Mouse (Mus musculus): Measurements from ENCODE around the gene Pemt. TPM values are rescaled to one million over a fixed set of nuclear protein-coding genes. Genes with fewer than 3 reads are reported as not detected.

The Pemt gene
- total and polyA plus RNA-seq, 2 experiments from 2014 or later: 14.2 to 16.2 TPM

- ATAC-seq: peak; percentile 53; the same call in 1 of the 2 replicates
- no peak overlapping the region for H3K27ac ChIP-seq (ENCODE audit: low read depth, low read length)
Observed at GRCm38 (mm10) chr11:60027272-60027671, 19.0 kb downstream of the Pemt start.

GRCm38 (mm10) chr11:60026166-60026565 lies 20.1 kb downstream of the Pemt start:
- DNase-seq: no peak
- Histone ChIP-seq H3K36me3 (ENCODE audit: insufficient read depth) (no peaks in the 10 kb centered on the region), H3K27ac (ENCODE audit: low read depth, low read length) (no peak overlapping the region), H3K9ac (no peak overlapping the region), H3K4me1 (ENCODE audit: insufficient read depth) (no peaks in the 10 kb centered on the region), H3K27me3 (ENCODE audit: insufficient read depth, low read length) (no peaks in the 10 kb centered on the region), H3K9me3 (ENCODE audit: low read length) (no peaks in the 10 kb centered on the region), H3K4me3 (ENCODE audit: low read depth, low read length) (no peak overlapping the region), H3K4me2 (ENCODE audit: low read depth) (no peak overlapping the region)
- no peak for TF ChIP-seq CTCF (IDR thresholded peaks at IDR 0.05; ENCODE audit: low read depth)
- 80% methylated on average over 5 of the region's 5 CpGs for WGBS
- no peak for ATAC-seq

More at GRCm38 (mm10) chr11:60027272-60027671, 19.0 kb downstream of the Pemt start:
- H3K4me1 ChIP-seq (ENCODE audit: insufficient read depth): no peaks in the 10 kb centered on the region
- WGBS: 7% methylated on average over 2 of the region's 2 CpGs
- no peak overlapping the region for H3K9ac ChIP-seq
- no peak overlapping the region for H3K4me3 ChIP-seq (ENCODE audit: low read depth, low read length)
- H3K4me2 ChIP-seq (ENCODE audit: low read depth): no peak overlapping the region
- no peaks in the 10 kb centered on the region for H3K27me3 ChIP-seq (ENCODE audit: insufficient read depth, low read length)
- DNase-seq: peak; percentile 78
- no peaks in the 10 kb centered on the region for H3K36me3 ChIP-seq (ENCODE audit: insufficient read depth)
- no peaks in the 10 kb centered on the region for H3K9me3 ChIP-seq (ENCODE audit: low read length)
- peak; percentile 83 for TF ChIP-seq CTCF (IDR thresholded peaks at IDR 0.05; ENCODE audit: low read depth)

- no peaks in the 10 kb centered on the region for H3K9me3 ChIP-seq (ENCODE audit: low read length)
- no peaks in the 10 kb centered on the region for H3K27me3 ChIP-seq (ENCODE audit: insufficient read depth, low read length)
- H3K4me1 ChIP-seq (ENCODE audit: insufficient read depth): no peaks in the 10 kb centered on the region
- TF ChIP-seq CTCF (IDR thresholded peaks at IDR 0.05; ENCODE audit: low read depth): no peak
- H3K9ac ChIP-seq: no peak overlapping the region
- ATAC-seq: no peak
- no peak for DNase-seq
- H3K27ac ChIP-seq (ENCODE audit: low read depth, low read length): no peak overlapping the region
- H3K4me3 ChIP-seq (ENCODE audit: low read depth, low read length): no peak overlapping the region
- WGBS: 88% methylated on average over 6 of the region's 6 CpGs
- H3K36me3 ChIP-seq (ENCODE audit: insufficient read depth): no peaks in the 10 kb centered on the region
- no peak overlapping the region for H3K4me2 ChIP-seq (ENCODE audit: low read depth)
Observed at GRCm38 (mm10) chr11:60021201-60021600, 25.1 kb downstream of the Pemt start.

GRCm38 (mm10) chr11:60016726-60017125 lies 29.6 kb downstream of the Pemt start:
- H3K4me3 ChIP-seq (ENCODE audit: low read depth, low read length): no peak overlapping the region
- H3K36me3 ChIP-seq (ENCODE audit: insufficient read depth): no peaks in the 10 kb centered on the region
- WGBS: 88% methylated on average over 4 of the region's 4 CpGs
- no peak overlapping the region for H3K9ac ChIP-seq
- ATAC-seq (no peak), DNase-seq (no peak)
- no peak overlapping the region for H3K27ac ChIP-seq (ENCODE audit: low read depth, low read length)
- no peaks in the 10 kb centered on the region for H3K4me1 ChIP-seq (ENCODE audit: insufficient read depth)
- H3K4me2 ChIP-seq (ENCODE audit: low read depth): no peak overlapping the region
- H3K9me3 ChIP-seq (ENCODE audit: low read length): no peaks in the 10 kb centered on the region
- no peaks in the 10 kb centered on the region for H3K27me3 ChIP-seq (ENCODE audit: insufficient read depth, low read length)
- no peak for TF ChIP-seq CTCF (IDR thresholded peaks at IDR 0.05; ENCODE audit: low read depth)

GRCm38 (mm10) chr11:60011516-60011915 lies 34.8 kb downstream of the Pemt start:
- Histone ChIP-seq H3K9me3 (ENCODE audit: low read length) (no peaks in the 10 kb centered on the region), H3K9ac (no peak overlapping the region), H3K27me3 (ENCODE audit: insufficient read depth, low read length) (no peaks in the 10 kb centered on the region), H3K27ac (ENCODE audit: low read depth, low read length) (no peak overlapping the region), H3K36me3 (ENCODE audit: insufficient read depth) (no peaks in the 10 kb centered on the region), H3K4me3 (ENCODE audit: low read depth, low read length) (no peak overlapping the region), H3K4me1 (ENCODE audit: insufficient read depth) (peaks cover 13% of the 10 kb centered on the region; the same call in 1 of the 2 replicates), H3K4me2 (ENCODE audit: low read depth) (no peak overlapping the region)
- no peak for TF ChIP-seq CTCF (IDR thresholded peaks at IDR 0.05; ENCODE audit: low read depth)
- WGBS: 61% methylated on average over 3 of the region's 3 CpGs
- DNase-seq: no peak
- ATAC-seq: no peak

- TF ChIP-seq CTCF (IDR thresholded peaks at IDR 0.05; ENCODE audit: low read depth): no peak
- Histone ChIP-seq H3K9me3 (ENCODE audit: low read length) (no peaks in the 10 kb centered on the region), H3K4me1 (ENCODE audit: insufficient read depth) (peaks cover 13% of the 10 kb centered on the region; the same call in 1 of the 2 replicates), H3K9ac (no peak overlapping the region), H3K4me2 (ENCODE audit: low read depth) (no peak overlapping the region), H3K36me3 (ENCODE audit: insufficient read depth) (no peaks in the 10 kb centered on the region), H3K27ac (ENCODE audit: low read depth, low read length) (peak overlapping the region; percentile 50; the same call in 1 of the 2 replicates), H3K4me3 (ENCODE audit: low read depth, low read length) (no peak overlapping the region), H3K27me3 (ENCODE audit: insufficient read depth, low read length) (no peaks in the 10 kb centered on the region)
- DNase-seq (peak; percentile 39), ATAC-seq (peak; percentile 74)
- whole genome bisulfite sequencing: 38% methylated on average over 3 of the region's 3 CpGs
Observed at GRCm38 (mm10) chr11:60009451-60009850, 36.8 kb downstream of the Pemt start.

- H3K9me3 ChIP-seq (ENCODE audit: low read length): no peaks in the 10 kb centered on the region
- H3K4me3 ChIP-seq (ENCODE audit: low read depth, low read length): no peak overlapping the region
- whole genome bisulfite sequencing: 73% methylated on average over 3 of the region's 3 CpGs
Observed at GRCm38 (mm10) chr11:60005866-60006265, 40.4 kb downstream of the Pemt start.

More at GRCm38 (mm10) chr11:60005866-60006265, 40.4 kb downstream of the Pemt start:
- no peak for DNase-seq
- Histone ChIP-seq H3K4me2 (ENCODE audit: low read depth) (no peak overlapping the region), H3K36me3 (ENCODE audit: insufficient read depth) (no peaks in the 10 kb centered on the region), H3K27me3 (ENCODE audit: insufficient read depth, low read length) (no peaks in the 10 kb centered on the region), H3K27ac (ENCODE audit: low read depth, low read length) (no peak overlapping the region), H3K9ac (no peak overlapping the region), H3K4me1 (ENCODE audit: insufficient read depth) (peaks cover 13% of the 10 kb centered on the region; the same call in 1 of the 2 replicates)
- no peak for ATAC-seq
- no peak for TF ChIP-seq CTCF (IDR thresholded peaks at IDR 0.05; ENCODE audit: low read depth)

All from forebrain, postnatal 0 days (tissue).